Mouse (Mus musculus) forebrain, embryonic 15.5 days (tissue): ENCODE measurements around the gene Spock1. TPM values are rescaled to one million over a fixed set of nuclear protein-coding genes. Genes with fewer than 3 reads are reported as not detected.

Source experiments
- ATAC-seq: fragments of 200-750 bp; cut with Nextera tagmentation; replicated peaks from 2 replicates; pipeline ENCODE4 v1.8.0; 2017; ENCODE audit warnings: mild to moderate bottlenecking, moderate TSS enrichment, moderate library complexity
- H3K27ac ChIP-seq: fragments of 300-500 bp; sonication (generic); replicated peaks from 2 replicates; pipeline ENCODE4 v1.5.1; 2015; ENCODE audit warnings: mild to moderate bottlenecking, inconsistent platforms
- H3K27me3 ChIP-seq: fragments of 300-500 bp; sonication (generic); 2 replicates; pipeline ENCODE4 v1.6.1; 2015; ENCODE audit warnings: inconsistent platforms
- H3K36me3 ChIP-seq: fragments of 300-500 bp; sonication (generic); 2 replicates; pipeline ENCODE4 v1.6.1; 2015; ENCODE audit warnings: mild to moderate bottlenecking, inconsistent platforms
- H3K4me1 ChIP-seq: fragments of 300-500 bp; sonication (generic); 2 replicates; pipeline ENCODE4 v1.6.1; 2015; ENCODE audit warnings: inconsistent platforms
- H3K4me2 ChIP-seq: fragments of 300-500 bp; sonication (generic); replicated peaks from 2 replicates; pipeline ENCODE4 v1.6.1; 2015; ENCODE audit warnings: mild to moderate bottlenecking, inconsistent platforms
- H3K4me3 ChIP-seq: fragments of 300-500 bp; sonication (generic); 2 replicates; pipeline ENCODE4 v1.5.1; 2015; ENCODE audit warnings: mild to moderate bottlenecking, inconsistent platforms
- H3K9ac ChIP-seq: fragments of 300-500 bp; sonication (generic); replicated peaks from 2 replicates; pipeline ENCODE4 v1.6.1; 2015; ENCODE audit warnings: mild to moderate bottlenecking, inconsistent platforms
- H3K9me3 ChIP-seq: fragments of 300-500 bp; sonication (generic); 2 replicates; pipeline ENCODE4 v1.6.1; 2016; ENCODE audit warnings: inconsistent platforms
- WGBS: fragments of 180-500 bp; shearing (Covaris S2); methylation state at CpG from one replicate; pipeline ENCODE4 v1.1.7; 2015; ENCODE audit warnings: mixed read lengths; 5-methylcytosine and 5-hydroxymethylcytosine counted together
- polyA plus RNA-seq: library from polyadenylated mRNA; unstranded; fragments of >200 nt; fragmentation: Nextera tagmentation; extraction: Ambion mirVana; gene quantifications from 2 replicates; pipeline ENCODE4 v1.2.1, GENCODE M21; 2015

Gene Spock1
- polyA plus RNA-seq, 1 experiment from 2014 or later: 35.9 TPM

GRCm38 (mm10) chr13:57830091-57830490 lies 78.0 kb downstream of the Spock1 start:
- 45% methylated on average over 2 of the region's 2 CpGs for WGBS
- H3K9me3 ChIP-seq: peaks cover 3% of the 10 kb centered on the region; the same call in 1 of the 2 replicates
- no peaks in the 10 kb centered on the region for H3K27me3 ChIP-seq
- no peak for ATAC-seq
- H3K4me3 ChIP-seq: no peak overlapping the region
- peaks cover 12% of the 10 kb centered on the region for H3K4me1 ChIP-seq
- H3K36me3 ChIP-seq: no peaks in the 10 kb centered on the region
- H3K27ac ChIP-seq: no peak overlapping the region
- H3K9ac ChIP-seq: no peak overlapping the region
- no peak overlapping the region for H3K4me2 ChIP-seq

GRCm38 (mm10) chr13:57816276-57816675 lies 91.9 kb downstream of the Spock1 start:
- Histone ChIP-seq H3K4me2 (no peak overlapping the region), H3K4me3 (no peak overlapping the region), H3K36me3 (no peaks in the 10 kb centered on the region), H3K27ac (no peak overlapping the region), H3K27me3 (no peaks in the 10 kb centered on the region), H3K4me1 (no peaks in the 10 kb centered on the region), H3K9ac (no peak overlapping the region), H3K9me3 (no peaks in the 10 kb centered on the region; the same call in 1 of the 2 replicates)
- 76% methylated on average over 11 of the region's 11 CpGs for WGBS
- no peak for ATAC-seq

DNA sequence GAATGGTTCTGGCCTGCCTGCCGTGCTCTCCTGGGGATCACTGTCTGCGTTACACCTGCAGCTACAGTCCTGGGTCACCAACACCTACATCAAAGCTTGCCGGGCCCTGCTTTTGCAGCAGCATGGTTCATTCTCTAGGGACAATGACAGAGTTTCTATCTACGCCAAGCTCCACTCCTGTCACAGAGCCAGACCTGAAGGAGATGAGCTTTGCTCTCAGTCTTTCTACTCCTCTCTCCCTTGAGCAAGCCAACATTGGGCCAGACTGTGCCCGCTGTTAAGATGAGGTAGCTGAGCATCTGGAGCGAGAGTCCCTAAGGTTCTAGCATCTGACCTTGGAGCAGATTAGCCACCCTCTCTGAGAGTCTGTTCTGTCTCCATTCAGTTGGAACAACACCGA lies 95.5 kb downstream of the Spock1 start:
- Histone ChIP-seq H3K27ac (no peak overlapping the region), H3K9me3 (no peaks in the 10 kb centered on the region; the same call in 1 of the 2 replicates), H3K9ac (no peak overlapping the region), H3K36me3 (no peaks in the 10 kb centered on the region), H3K4me3 (no peak overlapping the region), H3K4me1 (no peaks in the 10 kb centered on the region), H3K27me3 (no peaks in the 10 kb centered on the region), H3K4me2 (no peak overlapping the region)
- 91% methylated on average over 7 of the region's 7 CpGs for WGBS
- ATAC-seq: no peak

GRCm38 (mm10) chr13:57811253-57811652 lies 96.9 kb downstream of the Spock1 start:
- H3K36me3 ChIP-seq: no peaks in the 10 kb centered on the region
- H3K9ac ChIP-seq: no peak overlapping the region
- H3K4me2 ChIP-seq: no peak overlapping the region
- WGBS: 82% methylated on average over 2 of the region's 2 CpGs
- no peaks in the 10 kb centered on the region for H3K27me3 ChIP-seq
- H3K4me3 ChIP-seq: no peak overlapping the region
- H3K27ac ChIP-seq: no peak overlapping the region
- no peaks in the 10 kb centered on the region for H3K9me3 ChIP-seq
- H3K4me1 ChIP-seq: peaks cover 2% of the 10 kb centered on the region
- ATAC-seq: no peak

GRCm38 (mm10) chr13:57810816-57811215 lies 97.3 kb downstream of the Spock1 start:
- Histone ChIP-seq H3K4me2 (no peak overlapping the region), H3K4me1 (peaks cover 6% of the 10 kb centered on the region), H3K36me3 (no peaks in the 10 kb centered on the region), H3K4me3 (no peak overlapping the region), H3K27me3 (no peaks in the 10 kb centered on the region), H3K9me3 (no peaks in the 10 kb centered on the region), H3K27ac (no peak overlapping the region), H3K9ac (no peak overlapping the region)
- 71% methylated on average over 2 of the region's 2 CpGs for WGBS
- no peak for ATAC-seq

- ATAC-seq: no peak
- H3K27ac ChIP-seq: no peak overlapping the region
- no peak overlapping the region for H3K4me2 ChIP-seq
- H3K36me3 ChIP-seq: no peaks in the 10 kb centered on the region
- no peak overlapping the region for H3K9ac ChIP-seq
- H3K27me3 ChIP-seq: no peaks in the 10 kb centered on the region
- 84% methylated on average over 5 of the region's 5 CpGs for WGBS
- no peak overlapping the region for H3K4me3 ChIP-seq
- H3K9me3 ChIP-seq: no peaks in the 10 kb centered on the region
- peaks cover 6% of the 10 kb centered on the region for H3K4me1 ChIP-seq
Observed at GRCm38 (mm10) chr13:57810083-57810482, 98.0 kb downstream of the Spock1 start.

- ATAC-seq: no peak
- no peak overlapping the region for H3K9ac ChIP-seq
- peaks cover 6% of the 10 kb centered on the region for H3K4me1 ChIP-seq
- H3K4me2 ChIP-seq: no peak overlapping the region
- H3K27me3 ChIP-seq: no peaks in the 10 kb centered on the region
- H3K27ac ChIP-seq: no peak overlapping the region
- H3K4me3 ChIP-seq: no peak overlapping the region
- no peaks in the 10 kb centered on the region for H3K36me3 ChIP-seq
- WGBS: 91% methylated on average over 11 of the region's 11 CpGs
- H3K9me3 ChIP-seq: no peaks in the 10 kb centered on the region
Observed at GRCm38 (mm10) chr13:57809603-57810002, 98.5 kb downstream of the Spock1 start.

GRCm38 (mm10) chr13:57806816-57807215 lies 101.3 kb downstream of the Spock1 start:
- Histone ChIP-seq H3K27ac (no peak overlapping the region), H3K27me3 (no peaks in the 10 kb centered on the region), H3K9ac (no peak overlapping the region), H3K4me1 (peaks cover 6% of the 10 kb centered on the region), H3K36me3 (no peaks in the 10 kb centered on the region), H3K4me3 (no peak overlapping the region), H3K9me3 (no peaks in the 10 kb centered on the region), H3K4me2 (no peak overlapping the region)
- ATAC-seq: no peak
- WGBS: 86% methylated on average over 3 of the region's 3 CpGs

- H3K4me3 ChIP-seq: no peak overlapping the region
- H3K4me1 ChIP-seq: peaks cover 6% of the 10 kb centered on the region
- 54% methylated on average over 6 of the region's 6 CpGs for WGBS
- no peaks in the 10 kb centered on the region for H3K9me3 ChIP-seq
- no peaks in the 10 kb centered on the region for H3K27me3 ChIP-seq
- no peak for ATAC-seq
- H3K36me3 ChIP-seq: no peaks in the 10 kb centered on the region
- no peak overlapping the region for H3K9ac ChIP-seq
- no peak overlapping the region for H3K4me2 ChIP-seq
- no peak overlapping the region for H3K27ac ChIP-seq
Observed at GRCm38 (mm10) chr13:57806301-57806700, 101.8 kb downstream of the Spock1 start.

DNA sequence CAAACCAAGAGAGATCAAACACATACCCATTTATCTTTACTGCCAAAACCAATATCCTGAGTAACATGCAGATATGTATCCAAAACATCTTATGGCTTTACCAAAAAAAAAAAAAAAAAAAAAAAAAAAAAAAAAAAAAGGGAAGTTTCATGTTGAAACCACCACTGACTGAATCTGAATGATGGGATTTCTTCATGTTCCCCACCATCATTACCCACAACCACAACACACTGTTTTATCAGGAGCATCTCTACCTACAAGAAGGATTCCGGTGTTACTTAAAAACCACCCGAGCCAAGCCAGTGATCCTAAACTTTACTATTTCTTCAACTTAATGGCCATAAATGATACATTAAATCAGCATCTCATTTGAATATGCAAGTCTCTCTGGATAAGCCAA lies 109.5 kb downstream of the Spock1 start:
- no peak overlapping the region for H3K27ac ChIP-seq
- H3K4me1 ChIP-seq: no peaks in the 10 kb centered on the region
- ATAC-seq: no peak
- H3K27me3 ChIP-seq: no peaks in the 10 kb centered on the region
- 98% methylated on average over 2 of the region's 2 CpGs for WGBS
- no peaks in the 10 kb centered on the region for H3K9me3 ChIP-seq
- H3K4me2 ChIP-seq: no peak overlapping the region
- H3K4me3 ChIP-seq: no peak overlapping the region
- no peak overlapping the region for H3K9ac ChIP-seq
- H3K36me3 ChIP-seq: no peaks in the 10 kb centered on the region

DNA sequence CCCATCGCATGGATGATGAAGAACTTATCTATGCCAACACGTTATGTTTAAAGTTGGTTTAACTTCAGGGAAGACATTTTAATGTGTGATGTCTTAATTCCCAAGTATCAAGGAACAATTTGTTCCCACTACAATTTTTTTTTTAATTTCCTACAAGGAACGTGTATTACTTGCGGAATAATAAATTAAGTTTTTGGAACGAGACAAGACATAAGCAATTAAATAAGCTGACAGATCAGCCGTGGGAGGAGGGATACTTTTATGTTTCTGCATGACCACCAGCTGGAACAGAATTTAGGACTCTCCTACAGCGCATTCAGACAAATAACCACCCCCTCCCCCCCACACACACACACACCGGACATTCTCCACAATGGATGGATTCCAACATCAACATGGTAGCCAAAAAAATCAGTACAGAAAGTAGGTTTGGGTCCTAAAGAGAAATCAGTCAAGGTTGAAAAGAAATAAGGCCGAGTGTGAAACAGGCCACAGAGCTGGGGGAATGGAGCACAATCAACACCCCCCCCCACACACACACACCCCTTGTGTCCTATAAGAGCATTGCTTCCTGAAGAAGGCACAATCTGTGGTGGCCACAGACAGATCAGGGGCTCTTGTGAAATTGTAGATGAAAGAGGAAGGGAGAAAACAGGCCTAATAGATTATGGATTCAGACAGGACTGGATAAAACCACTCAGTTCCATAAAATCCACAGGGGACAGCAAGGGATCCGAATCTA lies 111.0 kb downstream of the Spock1 start:
- no peak overlapping the region for H3K9ac ChIP-seq
- H3K4me2 ChIP-seq: no peak overlapping the region
- H3K9me3 ChIP-seq: no peaks in the 10 kb centered on the region
- no peaks in the 10 kb centered on the region for H3K36me3 ChIP-seq
- no peak for ATAC-seq
- H3K4me1 ChIP-seq: no peaks in the 10 kb centered on the region
- no peak overlapping the region for H3K4me3 ChIP-seq
- no peak overlapping the region for H3K27ac ChIP-seq
- 83% methylated on average over 10 of the region's 10 CpGs for WGBS
- no peaks in the 10 kb centered on the region for H3K27me3 ChIP-seq

DNA sequence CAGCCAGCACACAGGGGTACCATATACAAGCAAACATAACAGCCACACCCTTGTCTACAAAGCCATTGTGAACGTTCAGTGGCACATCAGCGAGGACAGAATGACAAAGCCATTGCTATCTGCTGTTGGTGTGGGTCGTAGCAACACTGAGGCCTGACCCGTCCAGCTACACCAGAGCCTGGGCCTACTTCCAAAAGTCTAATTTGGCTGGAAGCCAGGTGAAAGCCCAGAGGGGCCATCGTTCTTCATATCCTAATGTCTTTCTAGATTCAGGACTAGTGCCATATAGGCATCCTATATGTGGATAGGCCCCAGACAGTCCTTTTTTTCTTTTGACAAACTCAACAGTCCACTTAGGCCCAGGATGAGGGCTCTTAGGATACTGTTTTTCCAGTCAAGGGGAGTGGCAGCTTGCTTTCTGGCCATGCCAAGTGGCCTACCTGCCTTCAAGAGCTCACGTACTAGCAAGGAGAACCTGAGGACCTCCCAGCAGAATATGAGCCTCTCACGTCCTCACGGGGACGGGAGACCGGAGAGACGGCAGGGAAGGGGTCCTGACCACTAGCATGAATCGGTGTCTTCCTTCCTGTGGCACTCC lies 114.4 kb downstream of the Spock1 start:
- no peak overlapping the region for H3K27ac ChIP-seq
- no peak overlapping the region for H3K9ac ChIP-seq
- ATAC-seq: no peak
- H3K27me3 ChIP-seq: no peaks in the 10 kb centered on the region
- H3K4me3 ChIP-seq: no peak overlapping the region
- WGBS: 79% methylated on average over 12 of the region's 12 CpGs
- no peaks in the 10 kb centered on the region for H3K36me3 ChIP-seq
- no peaks in the 10 kb centered on the region for H3K9me3 ChIP-seq
- peaks cover 9% of the 10 kb centered on the region for H3K4me1 ChIP-seq
- H3K4me2 ChIP-seq: no peak overlapping the region

DNA sequence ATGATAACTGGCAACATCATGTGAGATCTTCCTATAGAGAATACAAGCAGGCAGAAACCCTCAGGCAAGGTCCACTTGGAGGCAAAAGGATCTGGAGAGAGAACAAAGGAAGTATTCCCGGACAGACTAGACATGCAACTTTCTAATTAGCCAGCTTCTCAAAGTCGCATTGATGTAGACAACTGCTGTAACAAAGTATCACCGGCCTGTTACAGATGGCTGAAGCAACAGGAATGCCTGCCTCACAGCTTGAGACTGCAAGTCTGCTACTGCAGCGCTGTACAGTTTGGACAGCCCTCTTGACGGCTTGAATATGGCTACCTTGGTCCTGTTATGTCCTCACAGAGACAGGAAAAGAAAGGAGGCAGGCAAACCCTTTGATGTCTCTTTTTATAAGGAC lies 118.3 kb downstream of the Spock1 start:
- ATAC-seq: no peak
- no peak overlapping the region for H3K27ac ChIP-seq
- H3K36me3 ChIP-seq: no peaks in the 10 kb centered on the region
- H3K4me2 ChIP-seq: no peak overlapping the region
- H3K4me3 ChIP-seq: no peak overlapping the region
- no peak overlapping the region for H3K9ac ChIP-seq
- H3K9me3 ChIP-seq: no peaks in the 10 kb centered on the region
- H3K4me1 ChIP-seq: peaks cover 9% of the 10 kb centered on the region
- WGBS: 16% methylated on average over 5 of the region's 5 CpGs
- no peaks in the 10 kb centered on the region for H3K27me3 ChIP-seq
